Mouse (Mus musculus) v-Abl transformed pro-B cells (cell line): ENCODE results near the gene Stk11ip.

ENCODE experiments used
- in situ Hi-C, 2 experiments: fragments of 400-800 bp; cut with MboI; formaldehyde crosslinking; loops; one replicate each; pipeline ENCODE4 v1.15.1; 2025; ENCODE audit not compliant: unreplicated experiment in 2 of 2

The Stk11ip gene

DNA sequence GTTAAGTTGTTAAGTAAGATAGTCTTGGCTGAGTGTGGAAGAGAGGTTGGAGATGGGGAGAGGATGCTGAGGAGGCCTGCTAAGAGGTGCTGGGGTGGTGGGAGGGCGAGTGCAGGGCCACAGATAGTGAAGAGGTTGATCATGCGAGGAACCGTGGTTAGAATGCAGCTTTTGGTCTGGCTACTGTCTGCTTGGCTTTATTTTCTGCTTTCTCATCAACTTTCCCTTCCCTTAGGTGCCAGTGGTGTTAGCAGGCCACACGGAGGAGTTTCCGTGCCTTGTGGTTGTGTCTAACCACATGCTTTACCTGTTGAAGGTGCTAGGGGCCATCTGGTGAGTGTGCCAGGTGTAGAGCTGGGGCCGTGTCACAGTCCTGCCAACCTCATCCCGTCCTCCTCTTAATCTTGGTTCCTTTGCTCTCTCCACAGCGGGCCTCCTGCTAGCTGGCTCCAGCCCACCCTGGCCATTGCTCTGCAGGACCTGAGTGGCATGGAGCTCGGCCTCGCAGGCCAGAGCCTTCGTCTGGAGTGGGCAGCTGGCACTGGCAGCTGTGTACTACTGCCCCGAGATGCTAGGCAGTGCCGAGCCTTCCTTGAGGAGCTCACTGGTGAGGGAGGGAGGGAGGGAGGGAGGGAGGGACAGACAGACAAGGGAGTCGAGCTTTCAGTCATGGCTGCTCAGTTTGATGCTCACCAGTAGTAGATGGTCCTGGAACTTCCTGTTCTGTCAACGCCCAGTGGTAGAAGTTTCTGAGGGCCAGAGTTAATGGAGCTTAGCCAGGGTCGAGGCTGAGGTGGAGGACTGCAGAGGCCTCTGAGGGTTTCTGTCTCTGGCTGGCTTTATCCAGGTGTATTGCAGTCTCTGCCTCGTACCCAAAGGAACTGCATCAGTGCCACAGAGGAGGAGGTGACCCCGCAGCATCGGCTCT is 12.3 kb downstream of the Stk11ip start:
- in situ Hi-C loops: no loop called here

DNA sequence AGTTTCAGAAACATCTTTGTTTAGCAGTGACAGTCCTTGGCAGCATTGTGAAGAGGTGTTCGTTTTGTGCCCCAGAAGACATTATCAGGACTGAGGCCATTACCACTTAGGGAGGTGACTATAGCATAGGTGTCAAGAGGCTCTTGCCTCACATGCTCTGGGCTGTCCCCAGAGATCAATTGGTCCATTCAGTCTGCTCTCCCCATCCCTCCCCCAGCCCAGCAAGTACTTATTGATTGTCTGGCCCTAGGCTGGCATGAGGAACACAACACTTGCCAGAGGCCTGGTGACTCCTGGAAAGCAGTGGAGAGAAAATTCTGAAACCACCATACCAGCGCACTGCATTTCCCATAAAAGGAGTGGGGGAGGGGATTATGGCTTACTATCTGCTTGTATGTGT is 16.3 kb downstream of the Stk11ip start:
- in situ Hi-C loops: no loop called here

DNA sequence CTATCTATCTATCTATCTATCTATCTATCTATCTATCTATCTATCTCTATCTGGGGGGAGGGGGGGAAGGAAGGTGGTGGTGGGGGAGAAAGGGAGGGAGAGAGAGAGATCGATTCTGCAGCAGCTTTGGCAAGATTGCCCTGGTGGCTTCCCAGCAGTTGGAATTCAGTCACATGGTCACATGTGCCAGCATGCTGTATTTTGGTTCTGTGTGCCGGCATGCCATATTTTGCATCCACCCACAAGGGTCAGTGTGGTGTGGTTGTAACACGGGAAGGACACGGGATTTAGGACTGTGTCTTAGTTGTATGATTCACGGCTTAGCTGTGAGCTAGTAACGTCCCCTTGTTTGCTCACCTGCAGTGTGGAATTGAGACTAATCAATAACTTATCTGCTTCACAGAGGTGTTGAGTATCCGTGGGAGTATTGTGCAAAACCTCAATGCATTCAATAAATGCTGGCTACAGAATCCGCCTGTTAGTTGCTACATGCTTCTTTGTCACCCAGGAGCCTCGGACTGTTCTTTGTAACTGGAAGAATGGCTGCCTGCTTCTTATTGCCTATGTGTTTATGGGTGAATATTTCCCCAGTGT is 17.4 kb downstream of the Stk11ip start:
- in situ Hi-C loops: no loop called here

DNA sequence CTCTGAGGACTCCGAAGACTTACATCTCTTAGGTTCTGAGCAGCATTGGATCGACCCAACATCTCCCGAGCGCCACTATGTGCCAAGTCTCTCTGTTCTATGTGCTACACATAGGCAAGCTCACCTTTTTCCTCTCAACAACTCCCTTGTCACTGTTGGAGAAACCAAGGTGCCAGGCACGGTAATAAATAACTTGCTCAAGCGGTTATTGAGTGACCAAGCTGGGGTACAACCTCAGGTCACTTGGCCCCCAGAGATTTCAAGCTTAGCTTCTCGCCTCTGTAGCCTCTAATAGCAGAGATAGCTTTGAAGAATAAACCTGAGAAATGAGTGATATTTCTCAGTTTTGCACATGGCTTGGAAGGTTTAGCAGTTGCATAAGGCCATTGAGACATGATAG is 20.2 kb downstream of the Stk11ip start:
- in situ Hi-C loops: no loop called here

DNA sequence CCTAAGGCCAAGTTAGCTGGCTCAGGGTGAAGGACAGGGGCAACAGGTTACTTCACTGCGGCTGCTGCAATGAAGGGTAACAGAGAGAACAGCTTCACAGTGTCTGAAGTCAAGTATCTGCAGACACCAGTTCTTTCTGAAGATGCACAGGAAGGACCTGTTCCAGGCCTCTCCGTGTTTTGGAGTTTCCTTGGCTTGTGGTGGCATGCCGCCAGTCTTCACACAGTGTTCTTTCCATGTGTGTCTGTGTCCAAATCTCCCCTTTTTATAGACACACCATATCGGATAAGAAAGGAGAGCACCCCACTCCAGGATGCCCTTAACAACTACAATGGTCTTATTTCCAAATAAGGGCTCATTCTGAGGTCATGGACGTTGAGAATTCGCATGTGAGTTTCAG is 23.0 kb downstream of the Stk11ip start:
- in situ Hi-C loops: no loop called here

DNA sequence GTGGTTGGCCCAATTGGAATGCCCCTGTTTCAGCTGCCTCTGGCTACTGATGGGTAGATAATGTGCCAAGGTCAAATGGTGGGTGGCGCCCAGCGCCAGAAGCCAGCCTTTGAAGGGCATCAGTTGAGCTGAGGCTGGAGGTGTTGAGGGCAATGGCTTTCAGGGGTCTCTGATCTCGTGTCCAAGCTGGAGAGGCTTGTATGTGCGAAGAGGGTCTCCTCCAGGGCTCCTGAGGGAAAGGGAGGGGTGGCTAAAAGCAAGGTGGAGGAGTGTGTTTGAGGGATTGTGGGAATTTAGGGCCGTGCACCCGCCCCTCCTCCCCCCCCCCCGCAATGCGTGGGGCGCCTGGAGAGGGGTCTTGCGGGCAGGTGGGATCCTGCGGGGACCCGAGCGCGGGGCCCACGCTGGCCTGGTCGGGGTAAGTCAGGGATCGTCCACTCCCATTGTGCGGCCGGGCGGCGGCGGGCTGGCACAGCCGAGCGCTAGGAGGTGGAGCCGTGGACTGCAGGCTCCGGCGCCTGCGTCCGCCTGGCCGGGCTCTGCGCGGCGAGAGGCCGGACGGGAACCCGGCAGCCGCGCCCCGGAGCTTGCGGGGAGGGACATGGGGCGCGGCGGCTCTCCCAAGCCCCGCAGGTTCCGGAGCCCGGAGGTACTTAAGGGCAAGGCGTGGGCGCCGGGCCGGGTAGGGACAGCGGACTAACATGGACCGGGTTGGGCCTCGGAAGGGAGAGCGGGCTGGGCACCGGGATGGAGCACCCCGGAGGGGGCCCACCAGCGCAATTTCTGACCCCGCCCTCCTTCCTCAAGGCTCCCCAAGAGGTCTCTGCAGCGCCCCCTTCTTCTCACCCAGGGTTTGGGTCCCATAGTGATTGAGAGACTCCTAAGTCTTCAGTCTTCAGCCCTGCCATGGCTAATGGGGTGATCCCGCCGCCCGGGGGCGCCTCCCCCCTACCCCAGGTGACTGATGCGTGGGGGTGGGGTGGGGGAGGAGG is 24.9 kb downstream of the Stk11ip start, which contains the start of gene Slc4a3:
Slc4a3 (plus strand) TSS at position 302 of the 992 bp plus-strand sequence.
- in situ Hi-C loops: no loop called here

DNA sequence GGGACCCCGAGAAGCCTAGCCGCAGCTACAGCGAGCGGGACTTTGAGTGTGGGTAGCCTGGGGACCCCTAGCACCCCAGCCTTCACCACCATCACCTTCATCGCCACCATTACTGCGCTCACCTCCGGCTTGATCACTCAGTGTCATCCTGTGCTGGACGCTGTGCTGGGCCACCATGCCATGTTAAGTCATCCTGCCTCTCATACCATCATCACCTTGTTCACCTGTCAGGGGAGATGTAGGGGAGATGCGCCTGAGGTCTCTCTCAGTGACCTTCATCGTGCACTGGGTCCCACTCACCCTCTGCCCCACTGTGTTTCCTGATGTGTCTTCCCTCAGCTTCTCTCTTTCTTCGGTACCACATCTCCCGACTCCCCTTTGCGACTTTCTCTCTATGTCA is 26.0 kb downstream of the Stk11ip start:
- in situ Hi-C loops: no loop called here

DNA sequence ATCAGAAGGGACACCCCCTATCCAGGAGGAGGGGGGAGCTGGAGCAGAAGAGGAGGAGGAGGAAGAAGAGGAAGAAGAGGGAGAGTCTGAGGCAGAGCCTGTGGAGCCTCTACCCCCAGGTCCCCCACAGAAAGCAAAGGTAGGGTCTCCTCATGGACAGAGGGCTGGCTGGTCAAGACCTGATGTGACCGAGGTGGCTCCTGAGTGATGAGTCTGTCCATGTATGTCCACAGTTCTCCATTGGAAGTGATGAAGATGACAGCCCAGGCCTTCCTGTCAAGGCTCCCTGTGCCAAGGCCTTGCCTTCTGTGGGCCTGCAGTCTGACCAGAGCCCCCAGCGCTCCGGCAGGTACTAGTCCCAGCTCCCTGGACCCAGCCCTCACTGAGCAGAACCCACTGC is 26.8 kb downstream of the Stk11ip start:
- in situ Hi-C loops: no loop called here

DNA sequence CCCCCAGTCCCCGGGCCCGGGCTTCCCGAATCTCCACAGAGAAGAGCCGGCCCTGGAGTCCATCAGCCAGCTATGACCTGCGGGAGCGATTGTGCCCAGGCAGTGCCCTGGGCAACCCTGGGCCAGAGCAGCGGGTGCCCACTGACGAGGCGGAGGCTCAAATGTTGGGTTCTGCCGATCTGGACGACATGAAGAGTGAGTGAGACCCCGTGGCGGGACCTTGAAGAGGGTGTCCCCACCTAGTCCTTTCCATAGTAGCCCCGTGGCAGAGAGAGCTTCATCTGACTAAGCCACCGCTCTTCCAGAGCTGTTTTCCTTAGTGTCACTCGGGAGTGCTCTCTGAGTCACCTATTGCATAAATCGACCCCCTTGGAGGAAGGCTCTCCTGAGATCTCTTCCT is 27.5 kb downstream of the Stk11ip start:
- in situ Hi-C loops: no loop called here

DNA sequence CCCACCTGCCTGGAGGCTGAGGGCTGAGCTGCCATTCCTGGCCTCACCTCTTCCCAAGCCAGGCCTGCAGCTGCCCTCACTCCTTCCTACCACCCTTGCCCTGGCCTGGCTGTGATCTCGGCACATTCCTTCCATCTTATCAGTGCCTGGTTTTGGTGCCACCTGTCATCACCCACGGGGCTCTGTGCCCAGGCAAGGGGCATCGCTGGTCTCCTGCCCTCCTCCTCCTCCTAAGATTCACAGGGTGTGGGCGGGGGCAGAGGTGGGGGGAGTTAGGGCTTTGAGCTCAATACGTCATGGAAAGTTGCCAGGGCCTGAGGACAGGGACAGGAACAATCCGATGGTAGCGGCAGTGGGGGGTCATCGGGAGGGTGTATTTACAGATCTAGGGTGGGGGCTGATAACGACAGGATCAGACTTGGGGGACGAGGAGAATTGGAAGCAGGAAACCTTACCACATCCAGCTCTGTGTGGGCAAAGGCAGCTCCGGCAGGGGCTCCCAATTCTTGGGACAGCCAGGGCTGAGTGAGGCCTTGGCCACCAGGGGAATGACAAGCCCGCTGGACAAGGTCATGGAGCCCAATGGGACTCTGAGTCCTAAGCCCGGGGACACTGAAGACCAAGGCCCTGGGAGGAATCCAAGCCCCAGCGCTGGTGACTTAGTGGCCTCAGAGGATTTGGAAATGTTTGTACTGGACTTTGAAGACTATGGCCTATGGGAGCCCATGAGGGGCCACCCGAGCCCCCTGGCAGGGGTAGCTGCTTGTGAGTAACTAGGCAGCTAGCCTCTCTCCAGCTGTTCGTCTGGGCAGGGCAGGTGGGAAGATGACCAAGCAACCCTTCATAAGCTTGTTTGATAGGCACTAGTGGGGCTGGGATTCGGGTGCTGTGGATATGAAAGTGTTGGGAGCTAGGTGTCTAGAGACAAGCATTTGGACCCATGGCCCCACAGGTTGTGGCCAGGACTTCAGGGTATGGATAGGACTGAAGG is 28.3 kb downstream of the Stk11ip start:
- in situ Hi-C loops: no loop called here

DNA sequence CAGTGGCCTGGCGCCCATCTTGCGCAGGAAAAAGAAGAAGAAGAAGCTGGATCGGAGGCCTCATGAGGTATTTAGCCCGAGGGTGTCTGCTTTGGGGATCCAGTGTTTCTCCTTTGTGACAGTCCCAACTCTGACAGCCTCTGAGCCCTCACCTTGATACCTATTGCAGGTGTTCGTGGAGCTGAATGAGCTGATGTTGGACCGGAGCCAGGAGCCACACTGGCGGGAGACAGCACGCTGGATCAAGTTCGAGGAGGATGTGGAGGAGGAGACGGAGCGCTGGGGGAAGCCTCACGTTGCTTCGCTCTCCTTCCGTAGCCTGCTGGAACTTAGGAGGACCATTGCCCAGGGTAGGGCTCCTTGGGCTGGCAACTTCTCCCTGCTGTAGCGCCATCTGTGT is 29.3 kb downstream of the Stk11ip start:
- in situ Hi-C loops: no loop called here

DNA sequence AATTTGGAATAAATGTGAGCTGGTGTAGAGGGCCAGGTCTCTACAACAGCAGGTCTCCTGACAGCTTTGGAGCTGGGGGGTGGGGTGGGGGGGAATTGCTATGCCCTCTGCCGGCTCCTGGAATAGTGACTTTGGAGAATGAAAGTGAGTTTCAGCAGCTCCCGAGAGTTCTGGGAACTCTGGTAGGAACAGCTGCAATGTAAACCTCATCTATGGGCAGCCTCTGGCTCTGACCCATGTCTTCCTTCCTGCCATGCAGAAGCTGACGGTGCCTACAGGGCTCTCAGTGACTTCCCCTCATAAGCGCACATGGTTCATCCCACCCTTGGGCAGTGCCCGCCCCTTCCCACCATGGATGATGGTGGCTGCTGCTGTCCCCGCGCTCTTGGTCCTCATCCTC is 34.4 kb downstream of the Stk11ip start:
- in situ Hi-C loops: no loop called here

DNA sequence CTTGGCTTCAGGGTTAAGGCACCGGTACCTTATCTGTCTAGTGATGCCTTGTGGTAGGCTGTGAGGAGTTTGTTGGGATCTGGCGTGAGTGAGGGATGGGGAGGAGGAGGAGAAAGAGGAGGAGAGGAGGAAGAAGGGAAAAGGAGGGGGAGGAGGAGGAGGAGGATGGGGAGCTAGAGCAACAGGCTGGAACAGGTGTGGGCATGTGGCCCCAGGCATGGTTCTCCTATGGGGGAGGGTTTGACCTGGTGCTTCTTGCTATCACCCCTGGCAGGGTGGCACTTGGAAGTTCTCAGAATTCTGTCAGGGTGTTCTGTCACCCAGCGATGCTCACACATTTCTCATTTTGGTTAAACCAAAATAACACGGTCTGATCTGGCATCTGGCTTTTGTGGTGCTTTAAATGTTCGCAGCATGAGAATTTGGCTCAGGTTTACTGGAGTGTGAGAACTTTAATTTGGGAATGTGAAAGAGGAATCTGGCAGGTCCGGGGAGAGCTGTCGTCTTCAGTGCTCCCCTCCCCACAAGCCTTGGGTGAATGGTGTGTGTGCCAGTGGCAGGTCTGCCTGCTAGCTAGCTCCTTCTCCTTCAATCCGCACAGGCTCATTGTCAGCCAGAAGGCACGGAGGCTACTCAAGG is 34.9 kb downstream of the Stk11ip start:
- in situ Hi-C loops: no loop called here

DNA sequence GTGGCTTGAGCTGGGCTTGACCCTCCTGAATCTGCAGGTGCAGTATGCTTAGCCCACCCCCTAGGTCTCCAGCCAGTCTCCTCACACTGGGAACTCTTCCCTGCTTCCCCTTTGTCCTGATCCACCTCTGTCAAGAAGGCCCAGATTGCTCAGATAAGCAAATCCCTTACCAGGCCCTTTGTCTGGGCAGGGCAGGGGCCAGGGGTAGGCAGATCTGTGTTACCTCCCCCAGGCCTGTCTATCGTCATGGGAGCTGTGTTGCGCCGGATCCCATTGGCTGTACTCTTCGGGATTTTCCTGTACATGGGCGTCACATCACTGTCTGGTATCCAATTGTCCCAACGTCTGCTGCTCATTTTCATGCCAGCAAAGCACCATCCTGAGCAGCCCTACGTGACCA is 35.7 kb downstream of the Stk11ip start:
- in situ Hi-C loops: no loop called here

DNA sequence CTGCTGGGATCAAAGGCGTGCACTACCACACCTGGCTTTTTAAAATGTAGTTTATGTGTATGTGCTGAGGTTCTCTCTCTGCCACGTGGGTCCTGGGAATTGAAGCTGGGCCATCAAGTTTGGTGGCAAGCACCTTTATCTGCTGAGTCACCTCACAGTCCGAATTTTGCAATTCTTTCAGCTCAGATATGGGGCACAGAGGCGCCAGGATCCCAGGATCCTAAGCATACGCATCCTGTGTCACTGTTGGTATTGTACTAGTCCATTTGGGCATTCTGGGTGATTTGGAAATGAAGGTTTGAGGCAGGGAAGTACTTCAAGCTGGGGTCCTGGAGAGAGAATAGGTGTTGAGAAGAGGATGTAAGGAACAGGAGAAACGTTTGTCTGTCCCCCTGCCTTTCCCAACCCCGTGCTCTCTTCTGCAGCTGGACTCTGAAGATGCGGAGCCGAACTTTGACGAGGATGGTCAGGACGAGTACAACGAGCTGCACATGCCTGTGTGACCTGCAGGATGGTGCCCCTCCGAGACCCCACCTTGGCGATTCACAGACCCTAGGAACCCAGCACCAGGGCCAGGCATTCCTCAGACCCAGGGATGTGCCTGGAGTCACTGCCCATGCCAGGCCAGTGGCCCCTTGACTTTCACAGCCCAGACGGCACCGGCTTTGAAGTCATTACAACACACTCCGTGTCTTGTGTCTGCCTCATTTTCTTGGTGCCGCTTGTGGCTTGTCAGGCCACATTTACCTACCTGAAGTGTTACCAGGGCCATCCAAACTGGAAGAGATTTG is 37.3 kb downstream of the Stk11ip start:
- in situ Hi-C loops: no loop called here

DNA sequence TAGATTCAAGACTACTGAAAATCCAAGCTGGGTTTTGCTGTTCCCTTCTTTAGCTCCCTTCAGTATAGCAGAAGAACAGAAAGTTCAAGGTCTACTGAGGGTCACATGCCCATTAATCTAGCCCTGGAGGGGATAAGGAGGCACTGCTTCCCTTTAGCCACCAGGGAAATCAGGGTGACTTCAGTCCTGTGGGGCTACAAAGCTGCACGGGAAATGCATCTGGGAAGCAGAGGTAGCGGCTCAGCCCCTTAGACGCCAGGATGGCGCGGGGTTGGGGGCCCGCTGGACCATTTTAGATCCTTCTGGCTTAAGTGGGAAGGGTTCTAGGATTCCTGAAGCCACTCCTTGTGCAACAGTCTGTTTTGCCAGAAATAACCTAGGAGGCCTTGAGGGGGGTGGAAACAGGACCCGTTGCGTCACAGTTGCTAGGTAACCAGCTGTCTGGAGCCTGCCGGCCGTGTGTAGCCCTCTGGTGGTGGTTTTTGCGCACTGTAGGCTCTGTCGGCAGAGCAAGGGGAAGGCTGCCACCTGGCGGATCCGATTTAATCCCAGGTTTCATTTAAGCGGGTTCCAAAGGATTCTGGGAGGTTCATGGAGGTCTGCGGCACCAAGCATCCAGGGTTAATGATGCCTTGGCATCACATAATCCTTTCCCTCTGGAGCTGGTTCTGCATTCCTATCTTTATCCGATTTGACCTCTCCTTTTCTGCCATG is 38.0 kb downstream of the Stk11ip start:
- in situ Hi-C loops: no loop called here

DNA sequence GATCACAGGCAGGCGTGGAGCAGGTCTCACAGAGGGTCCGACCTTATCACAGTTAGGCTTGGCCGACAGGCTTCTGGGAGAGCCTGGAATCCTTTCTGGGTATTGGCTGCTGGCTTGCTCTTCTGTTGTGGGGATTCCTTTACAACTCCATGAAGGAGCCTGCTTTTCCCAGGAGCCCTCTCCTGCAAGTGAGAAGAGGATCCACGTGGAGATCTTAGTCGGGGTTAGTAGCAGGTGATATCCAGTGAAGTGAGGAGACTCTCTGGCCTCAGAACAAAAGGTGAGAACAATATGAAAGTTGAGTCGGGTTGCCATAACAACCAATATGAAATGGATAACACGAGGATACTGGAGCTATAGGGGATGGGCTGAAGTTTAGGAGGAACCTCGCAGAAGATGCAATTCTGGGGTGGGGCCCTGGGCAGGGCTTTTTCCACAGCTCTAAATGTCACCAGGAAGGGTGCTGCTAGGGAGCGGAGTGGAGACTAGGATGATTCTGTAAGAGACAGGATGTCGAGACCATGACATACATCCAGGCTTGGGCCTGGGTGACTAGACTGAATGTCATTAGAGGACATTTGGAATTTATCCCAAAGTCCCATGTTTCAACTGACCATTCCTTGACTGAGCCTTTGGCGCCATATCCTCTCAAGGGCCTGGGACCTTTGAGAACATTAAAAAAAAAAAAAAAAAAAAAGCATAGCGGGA is 39.0 kb downstream of the Stk11ip start:
- in situ Hi-C loops: loop anchor here (5.0 to 10.0 kb wide), 4 partner anchors 37 to 246 kb away; partner anchors contain the start of genes Chpf (in 2 of the 2), Tmem198 (in 2 of the 2), Dnpep (in 1 of the 2) and Stk11ip (in 1 of the 2)
